Mouse (Mus musculus): ENCODE data around the gene Sall1.

Gene Sall1

GRCm38 (mm10) chr8:88991780-88992509, 52.0 kb downstream of the Sall1 start:
- CTCF ChIA-PET = no interaction called here

GRCm38 (mm10) chr8:88991176-88991575, 52.8 kb downstream of the Sall1 start:
- CTCF ChIA-PET = no interaction called here

DNA sequence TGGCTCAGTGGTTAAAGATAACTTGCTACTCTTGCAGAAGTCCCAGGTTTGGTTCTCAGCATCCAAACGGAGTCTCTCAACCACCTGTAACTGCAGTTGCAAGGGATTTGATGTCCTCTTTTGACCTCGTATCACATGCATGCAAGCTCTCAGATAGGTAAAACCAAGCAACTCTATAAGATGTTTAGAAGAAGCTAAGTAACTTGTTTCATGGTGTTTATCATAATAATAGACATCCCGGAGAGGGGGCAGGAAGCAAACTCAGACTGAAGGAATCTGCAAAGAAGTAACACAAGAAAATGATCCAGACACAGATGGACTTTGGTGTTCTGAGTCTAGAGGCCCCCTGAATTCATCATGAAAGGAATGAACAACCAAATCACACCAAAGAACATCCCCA, 55.0 kb downstream of the Sall1 start:
- CTCF ChIA-PET = no interaction called here

- CTCF ChIA-PET = no interaction called here
Measured at GRCm38 (mm10) chr8:88983468-88983867, 60.5 kb downstream of the Sall1 start.

All from spleen, embryonic (tissue).